Mouse (Mus musculus) kidney, adult 10 weeks (tissue): ENCODE data around the gene Fv1. TPM values are rescaled to one million over a fixed set of nuclear protein-coding genes. Genes with fewer than 3 reads are reported as not detected.

Experiments
- polyA plus RNA-seq: library from polyadenylated mRNA; stranded (reverse); fragments of 350-450 nt; fragmentation: Illumina TruSeq; extraction: RNeasy Lipid Tissue Mini Kit (QIAGEN cat#74804); gene quantifications from one replicate; pipeline ENCODE4 v1.2.3, GENCODE M21; 2014; ENCODE audit warnings: low read depth, low replicate concordance

Fv1 gene
- polyA plus RNA-seq = 9.0 TPM

DNA sequence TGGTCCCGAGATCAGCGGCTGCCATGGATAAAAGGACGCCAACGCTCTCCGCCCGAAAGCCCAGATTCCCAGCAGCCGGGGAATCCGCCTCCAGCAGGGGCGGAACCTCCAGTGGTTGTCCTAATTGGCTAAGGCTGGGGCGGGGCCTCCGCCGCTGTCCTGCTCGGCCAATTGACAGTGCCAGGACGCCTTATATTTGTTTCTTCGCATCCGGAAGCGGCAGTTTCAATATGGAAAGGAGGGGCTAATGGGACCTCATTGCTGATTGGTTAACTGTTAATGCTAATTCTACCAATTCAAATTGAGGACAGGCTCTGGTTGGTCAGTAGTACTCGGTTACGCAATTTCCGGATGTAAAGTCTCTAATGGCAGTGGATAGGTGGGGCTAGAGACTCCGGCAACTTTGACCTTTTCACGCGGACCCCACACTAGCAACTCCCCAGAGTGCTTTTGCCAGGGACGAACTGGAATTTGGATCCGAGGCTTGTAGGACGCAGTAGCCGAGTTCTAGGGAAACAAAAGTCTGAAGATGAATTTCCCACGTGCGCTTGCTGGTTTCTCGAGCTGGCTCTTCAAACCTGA lies at the start of gene Fv1, which contains the start of gene Miip:
Fv1 (plus strand) TSS at position 530 of the 582 bp plus-strand sequence.
Miip (minus strand) TSS at position 367 of the 582 bp plus-strand sequence.

DNA sequence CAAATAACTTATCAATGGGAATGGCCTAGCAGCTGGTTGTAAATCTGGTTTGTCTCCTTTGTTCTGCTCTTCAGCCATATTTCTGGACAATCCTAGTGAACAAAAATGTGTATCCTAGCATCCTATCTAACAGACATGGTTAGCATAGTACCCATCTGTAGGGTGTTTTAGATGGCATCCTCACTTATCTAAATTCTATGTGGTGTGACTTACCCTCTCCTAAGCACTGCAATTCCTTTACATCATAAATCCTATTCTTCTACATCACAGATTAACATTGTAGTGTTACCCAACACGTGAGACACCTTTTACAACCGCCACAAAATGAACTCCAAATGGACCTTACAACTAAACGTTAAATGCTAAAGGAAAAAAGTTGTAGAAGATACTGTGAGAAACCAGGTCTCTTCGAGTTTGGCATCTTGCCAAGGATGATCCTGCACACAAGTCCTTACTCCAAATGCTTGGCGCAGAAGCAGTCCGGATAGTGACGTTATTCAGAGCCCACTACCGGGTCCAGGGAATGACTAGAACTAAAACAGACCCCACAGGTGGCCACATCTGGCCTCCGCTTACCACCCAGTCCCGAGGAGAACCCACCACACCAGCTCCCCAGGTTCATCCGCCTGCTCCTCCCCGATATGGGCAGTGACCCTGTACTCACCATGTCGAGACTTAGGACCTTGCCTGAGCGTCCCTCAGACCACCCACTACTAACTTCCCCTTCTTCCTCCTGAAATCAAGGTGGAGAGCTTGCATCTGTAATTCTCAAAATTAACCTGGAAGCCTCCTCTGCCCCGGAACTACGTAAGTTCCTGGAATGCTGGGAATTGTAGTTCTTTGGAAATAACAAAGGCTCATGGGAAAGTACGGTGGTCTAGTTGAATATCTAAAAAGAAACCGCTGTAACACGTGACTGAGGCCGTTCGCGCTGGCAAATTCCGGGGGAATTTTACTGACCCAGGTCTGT lies 20.9 kb upstream of the Fv1 start, which contains the start of gene Zfp933:
Zfp933 (minus strand) TSS at position 753 of the 970 bp plus-strand sequence.

DNA sequence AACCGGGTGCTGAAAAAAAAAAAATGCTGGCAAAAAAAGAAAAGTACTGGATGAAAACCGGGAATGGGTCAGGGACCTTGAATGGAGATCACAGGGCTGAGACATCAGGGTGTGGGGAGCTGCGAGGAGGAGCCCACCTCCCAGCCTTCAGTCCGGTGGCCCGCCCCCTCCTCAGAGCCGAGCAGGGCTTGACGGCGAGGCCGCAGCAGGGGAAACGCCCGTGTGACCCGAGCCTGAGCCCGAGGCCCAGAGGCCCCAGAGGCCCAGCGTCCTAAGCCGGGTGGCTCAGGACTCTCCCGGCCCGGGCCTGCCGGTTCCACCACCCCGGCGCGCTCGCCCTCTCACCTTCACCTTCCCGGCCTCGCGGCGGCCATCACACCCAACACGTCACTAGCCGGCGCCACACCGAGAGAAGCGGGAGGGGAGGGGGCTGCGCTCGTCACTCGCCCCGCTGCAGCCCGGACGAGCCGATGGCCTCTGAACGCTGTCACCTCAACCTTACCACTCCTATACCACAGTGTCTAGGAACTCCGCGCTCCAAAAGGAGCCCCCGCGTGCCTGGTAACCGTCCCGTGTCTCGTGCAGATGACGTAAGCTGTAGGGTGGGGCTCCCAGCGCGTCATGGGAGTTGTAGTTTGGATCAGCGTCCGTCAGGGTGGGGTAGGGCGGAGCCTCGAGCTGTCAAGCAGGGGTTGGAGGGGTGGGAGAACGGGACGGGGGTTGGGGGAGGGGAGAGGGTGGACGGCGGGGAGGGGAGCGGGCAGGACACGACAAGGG lies 35.7 kb downstream of the Fv1 start, which contains the start of gene Mfn2:
Mfn2 (minus strand) TSS at position 392 of the 777 bp plus-strand sequence.

Other genes starting within 250 kb of the Fv1 start
- gene Zfp979, start 226.5 kb upstream of the Fv1 start, polyA plus RNA-seq = 8.2 TPM
- 0.16 TPM for gene Zfp534, start 166.4 kb upstream of the Fv1 start, polyA plus RNA-seq
- gene Zfp984, start 59.2 kb upstream of the Fv1 start, polyA plus RNA-seq = 53.2 TPM
- 19.8 TPM for gene Zfp933, start 20.6 kb upstream of the Fv1 start, polyA plus RNA-seq
- gene Miip, start 163 bp upstream of the Fv1 start, polyA plus RNA-seq = 0.24 TPM
- gene Mfn2, start 35.7 kb downstream of the Fv1 start, polyA plus RNA-seq = 22.1 TPM
- gene Plod1, start 67.8 kb downstream of the Fv1 start, polyA plus RNA-seq = 1.7 TPM
- 7.5 TPM for gene 2510039O18Rik, start 71.9 kb downstream of the Fv1 start, polyA plus RNA-seq
- not detected for gene Nppb, start 116.8 kb downstream of the Fv1 start, polyA plus RNA-seq
- gene Nppa, start 131.7 kb downstream of the Fv1 start, polyA plus RNA-seq = not detected
- 6.7 TPM for gene Clcn6, start 169.8 kb downstream of the Fv1 start, polyA plus RNA-seq
- 2.7 TPM for gene Mthfr, start 170.1 kb downstream of the Fv1 start, polyA plus RNA-seq
- gene Agtrap, start 219.1 kb downstream of the Fv1 start, polyA plus RNA-seq = 17.1 TPM